Mouse (Mus musculus) cerebellum, adult 8-10 months (tissue): ENCODE measurements around the gene Aup1.

Source experiments
- DNase-seq: peaks from one replicate; pipeline ENCODE4 v3.0.0; 2022

The Aup1 gene

DNA sequence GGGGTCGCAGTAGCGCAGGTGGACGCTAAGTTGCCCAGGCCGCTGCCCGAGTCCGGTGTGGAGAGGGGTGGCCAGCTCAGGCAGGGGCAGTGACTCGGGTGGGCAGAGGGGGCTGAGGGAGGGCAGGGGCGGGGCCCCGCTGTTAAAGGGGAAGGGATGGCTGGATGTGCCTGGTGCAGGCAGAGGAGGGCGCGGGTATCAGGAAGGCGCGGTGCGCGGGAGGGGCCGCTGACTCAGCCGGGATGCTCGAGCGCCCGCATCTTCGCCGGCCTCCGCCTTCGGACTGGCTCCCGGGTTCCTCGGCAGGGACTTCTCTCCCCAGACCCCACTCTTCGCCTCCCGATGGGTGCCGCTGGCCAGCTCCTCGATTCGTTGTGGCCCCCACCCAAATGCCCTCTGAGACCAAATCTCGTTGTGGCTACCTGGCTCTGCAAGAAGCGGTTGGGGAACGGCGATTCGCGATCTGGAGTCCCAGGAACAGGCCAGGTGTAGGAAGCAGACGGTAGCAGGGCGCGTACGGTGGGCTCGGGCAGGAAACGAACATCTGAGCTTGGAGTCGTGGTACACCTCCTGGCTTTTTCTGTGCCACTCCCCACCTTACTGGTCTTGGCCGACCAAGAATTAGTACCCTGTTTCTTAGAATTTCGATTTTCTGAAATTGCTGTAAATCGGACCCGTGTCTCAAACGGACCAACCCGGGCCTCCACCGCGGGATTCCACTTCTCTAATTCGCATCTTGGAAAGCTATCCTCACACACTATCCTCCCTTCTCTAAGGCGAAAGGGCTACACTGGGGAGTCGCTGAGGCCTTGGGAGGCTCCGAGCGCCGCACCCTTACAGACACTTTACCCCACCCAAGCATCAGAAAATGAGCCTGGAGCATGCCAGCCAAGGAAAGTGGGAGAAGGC lies 16.2 kb downstream of the Aup1 start:
- DNase-seq: peak; percentile 50

- peak; percentile 30 for DNase-seq
Measured at GRCm38 (mm10) chr6:83071220-83071619, 16.9 kb downstream of the Aup1 start.

DNA sequence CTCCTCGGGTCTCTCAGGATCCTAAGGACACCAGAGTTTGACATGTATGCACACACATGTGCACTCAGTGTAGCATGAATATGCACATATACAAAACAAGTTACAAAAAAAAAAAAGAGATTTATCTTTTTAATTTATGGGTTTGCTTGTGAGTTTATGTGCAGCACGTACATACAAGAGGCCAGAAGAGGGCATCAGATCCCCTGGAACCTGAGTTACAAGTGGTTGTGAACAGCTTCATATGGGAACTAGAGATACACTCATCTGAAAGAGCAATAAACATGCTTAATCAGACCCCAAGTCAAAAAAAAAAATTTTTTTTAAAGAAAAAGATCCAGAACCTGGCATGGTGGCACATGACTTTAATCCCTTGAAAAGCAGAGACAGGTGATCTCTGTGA lies 20.7 kb downstream of the Aup1 start:
- DNase-seq: no peak

- no peak for DNase-seq
Measured at GRCm38 (mm10) chr6:83077630-83078323, 23.5 kb downstream of the Aup1 start, which contains the start of gene Pcgf1. TSS of gene Pcgf1 (plus strand) at chr6:83077869.

- peak; percentile 100 for DNase-seq
Measured at GRCm38 (mm10) chr6:83078324-83078858, 24.1 kb downstream of the Aup1 start.

- DNase-seq: no peak
Measured at GRCm38 (mm10) chr6:83080210-83080609, 25.9 kb downstream of the Aup1 start.

GRCm38 (mm10) chr6:83083497-83083896 lies 29.2 kb downstream of the Aup1 start:
- DNase-seq: no peak

DNA sequence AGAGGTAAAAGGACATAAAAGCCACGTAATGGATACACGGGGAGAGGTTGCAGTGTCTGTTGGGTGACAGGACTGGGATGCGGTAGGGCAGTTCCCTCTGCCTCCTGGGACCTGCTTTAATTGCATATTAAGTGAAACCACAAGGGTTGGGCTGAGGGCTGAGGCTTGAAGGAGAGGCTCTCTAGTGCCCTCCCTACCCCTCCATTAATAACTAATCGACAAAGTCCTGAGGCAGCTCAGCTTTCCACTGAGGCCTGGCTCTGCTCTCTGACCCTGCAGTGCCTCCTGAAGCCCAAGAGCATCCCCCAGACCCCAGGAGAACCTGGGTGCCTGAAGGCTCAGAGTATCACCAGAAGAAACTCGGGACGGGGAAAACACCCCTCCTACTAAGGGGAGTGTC lies 30.2 kb downstream of the Aup1 start:
- no peak for DNase-seq

GRCm38 (mm10) chr6:83086121-83087035 lies 32.1 kb downstream of the Aup1 start, which contains the start of gene Lbx2:
TSS of gene Lbx2 (plus strand) at chr6:83086367.
- DNase-seq: no peak

DNA sequence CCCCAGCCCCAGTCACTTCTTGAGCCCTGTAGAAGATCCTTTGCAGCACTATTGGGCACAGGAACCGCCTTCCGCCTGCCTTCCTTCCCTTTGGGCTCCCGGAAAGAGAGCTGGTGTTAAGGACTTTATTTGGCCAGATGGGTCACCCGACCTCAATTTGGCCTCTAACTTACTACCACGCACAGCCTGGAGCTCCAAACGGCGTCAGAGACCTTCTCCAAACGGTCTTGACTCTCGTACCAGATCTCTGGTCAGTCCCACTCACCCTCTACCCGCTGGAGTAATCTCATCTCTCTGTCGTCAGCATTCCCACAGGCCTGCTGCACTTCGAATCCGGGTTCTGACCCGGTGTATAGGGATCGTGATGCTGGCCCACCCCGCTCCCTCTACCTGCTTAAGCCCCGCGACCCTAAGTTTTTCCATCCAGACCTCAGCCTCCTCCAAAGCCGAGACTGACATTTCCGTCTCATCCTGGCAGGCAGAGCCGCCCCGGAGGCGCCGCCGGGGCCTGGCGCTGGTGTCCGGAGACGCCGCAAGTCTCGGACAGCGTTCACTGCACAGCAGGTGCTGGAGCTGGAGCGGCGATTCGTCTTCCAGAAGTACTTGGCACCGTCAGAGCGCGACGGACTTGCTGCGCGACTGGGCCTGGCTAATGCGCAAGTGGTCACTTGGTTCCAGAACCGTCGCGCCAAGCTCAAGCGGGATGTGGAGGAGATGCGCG lies 33.0 kb downstream of the Aup1 start:
- DNase-seq: no peak

DNA sequence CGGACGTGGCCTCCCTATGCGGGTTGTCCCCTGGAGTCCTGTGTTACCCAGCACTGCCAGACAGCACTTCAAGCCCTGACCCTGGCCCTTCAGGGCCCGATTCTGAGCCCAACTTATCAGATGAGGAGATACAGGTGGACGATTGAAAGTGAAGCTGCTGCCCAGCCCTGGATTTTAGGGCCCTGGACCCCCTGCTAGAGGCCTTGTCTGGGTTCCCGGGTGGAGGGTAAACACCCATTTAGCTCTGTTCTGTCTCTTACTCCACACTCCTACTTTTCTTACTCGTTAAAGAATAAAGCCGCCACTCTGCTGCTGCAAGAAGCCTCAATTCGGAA lies 33.6 kb downstream of the Aup1 start:
- DNase-seq: no peak

- DNase-seq: no peak
Measured at GRCm38 (mm10) chr6:83092416-83093127, 38.3 kb downstream of the Aup1 start.

DNA sequence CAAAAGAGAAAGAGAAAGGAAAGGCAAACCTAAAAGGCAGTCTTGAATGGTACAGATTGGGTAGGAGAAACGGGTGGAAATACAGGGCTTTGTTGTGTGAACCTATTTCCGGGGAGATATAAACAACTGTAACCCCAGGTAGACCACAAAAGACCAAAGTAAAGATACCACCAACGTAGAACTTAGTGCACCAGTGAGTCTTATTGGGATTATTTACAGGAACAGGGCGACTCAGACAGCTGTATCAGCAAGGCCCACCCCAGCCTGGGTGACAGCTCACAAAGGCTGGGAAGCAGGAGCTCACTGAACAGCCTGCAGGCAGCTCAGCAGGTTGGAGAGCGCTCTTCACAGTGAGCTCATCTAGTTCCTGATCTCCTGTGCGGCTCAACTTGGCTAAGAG lies 41.6 kb downstream of the Aup1 start:
- DNase-seq: no peak

DNA sequence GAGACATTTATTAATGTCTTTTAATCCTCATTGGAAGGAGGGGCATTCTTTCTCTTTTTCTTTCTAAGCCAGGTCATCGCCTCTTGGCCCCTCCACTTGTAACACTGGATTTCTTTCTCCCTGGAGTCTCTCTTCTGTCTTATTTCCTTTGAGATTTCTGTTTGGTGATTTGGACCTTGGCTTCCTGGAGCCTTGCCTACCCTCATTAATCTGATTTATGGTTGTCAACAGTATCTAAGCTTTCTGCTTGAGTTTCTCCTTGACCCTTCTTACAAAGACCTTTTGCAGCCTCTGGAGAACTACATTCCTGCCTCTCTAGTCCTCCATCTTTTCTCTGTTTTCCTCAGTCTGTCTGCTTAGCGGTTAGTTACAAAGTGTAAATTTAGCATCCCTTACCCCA lies 44.1 kb downstream of the Aup1 start:
- no peak for DNase-seq

- DNase-seq: peak; percentile 87
Measured at GRCm38 (mm10) chr6:83101316-83101687, 47.0 kb downstream of the Aup1 start, which contains the start of the genes Ccdc142 and Gm42688. TSS of gene Ccdc142 (plus strand) at chr6:83101601. TSS of gene Gm42688 (plus strand) at chr6:83101617.

GRCm38 (mm10) chr6:83101688-83102556 lies 47.6 kb downstream of the Aup1 start:
- DNase-seq: no peak

DNA sequence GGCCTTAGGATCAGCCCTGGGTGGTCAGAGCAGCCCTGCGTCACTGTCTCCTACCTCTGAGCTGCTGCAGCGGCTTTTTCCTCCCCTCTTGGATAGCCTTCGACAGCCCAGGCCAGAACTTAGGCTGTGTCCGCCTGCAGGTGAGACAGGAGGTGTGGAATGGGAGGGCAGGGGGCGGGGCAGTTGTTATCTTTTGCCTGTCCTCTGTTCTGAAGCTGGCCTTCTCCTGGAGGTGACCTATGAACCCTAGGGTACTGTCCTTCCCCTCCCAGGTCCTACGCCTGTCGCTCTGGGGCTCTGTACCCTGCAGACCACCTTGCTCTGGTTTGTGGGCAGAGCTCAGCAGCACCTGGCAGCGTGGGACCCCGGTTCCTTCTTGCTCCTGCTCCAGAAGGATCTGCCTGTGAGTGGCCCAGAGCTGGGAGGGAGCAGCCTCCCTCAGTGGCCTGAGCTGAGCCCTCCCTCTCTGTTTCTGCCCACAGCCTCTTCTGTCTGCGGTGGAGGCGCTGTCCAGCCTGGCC lies 48.9 kb downstream of the Aup1 start:
- DNase-seq: no peak

DNA sequence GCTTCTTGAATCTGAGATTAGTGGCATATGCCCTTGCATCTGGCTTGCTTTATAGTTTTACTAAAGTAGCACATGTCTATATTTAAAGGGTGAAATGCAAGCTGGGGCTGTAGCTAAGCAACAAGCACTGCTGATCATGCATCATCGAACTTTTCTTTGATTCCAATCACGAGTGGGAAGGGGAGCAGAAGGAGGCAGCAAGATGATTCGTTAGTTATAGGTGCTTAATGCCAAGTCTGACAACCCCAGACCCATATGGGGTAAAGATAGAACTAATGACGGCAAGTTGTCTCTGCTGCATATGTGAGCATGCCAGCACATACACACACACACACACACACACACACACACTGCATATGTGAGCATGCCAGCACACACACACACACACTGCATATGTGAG lies 49.8 kb downstream of the Aup1 start:
- no peak for DNase-seq
